Mouse (Mus musculus): ENCODE results near the gene Mcrip1. TPM values are rescaled to one million over a fixed set of nuclear protein-coding genes. Genes with fewer than 3 reads are reported as not detected.

The Mcrip1 gene
- polyA plus RNA-seq, 1 experiment from 2014 or later = 226 TPM

DNA sequence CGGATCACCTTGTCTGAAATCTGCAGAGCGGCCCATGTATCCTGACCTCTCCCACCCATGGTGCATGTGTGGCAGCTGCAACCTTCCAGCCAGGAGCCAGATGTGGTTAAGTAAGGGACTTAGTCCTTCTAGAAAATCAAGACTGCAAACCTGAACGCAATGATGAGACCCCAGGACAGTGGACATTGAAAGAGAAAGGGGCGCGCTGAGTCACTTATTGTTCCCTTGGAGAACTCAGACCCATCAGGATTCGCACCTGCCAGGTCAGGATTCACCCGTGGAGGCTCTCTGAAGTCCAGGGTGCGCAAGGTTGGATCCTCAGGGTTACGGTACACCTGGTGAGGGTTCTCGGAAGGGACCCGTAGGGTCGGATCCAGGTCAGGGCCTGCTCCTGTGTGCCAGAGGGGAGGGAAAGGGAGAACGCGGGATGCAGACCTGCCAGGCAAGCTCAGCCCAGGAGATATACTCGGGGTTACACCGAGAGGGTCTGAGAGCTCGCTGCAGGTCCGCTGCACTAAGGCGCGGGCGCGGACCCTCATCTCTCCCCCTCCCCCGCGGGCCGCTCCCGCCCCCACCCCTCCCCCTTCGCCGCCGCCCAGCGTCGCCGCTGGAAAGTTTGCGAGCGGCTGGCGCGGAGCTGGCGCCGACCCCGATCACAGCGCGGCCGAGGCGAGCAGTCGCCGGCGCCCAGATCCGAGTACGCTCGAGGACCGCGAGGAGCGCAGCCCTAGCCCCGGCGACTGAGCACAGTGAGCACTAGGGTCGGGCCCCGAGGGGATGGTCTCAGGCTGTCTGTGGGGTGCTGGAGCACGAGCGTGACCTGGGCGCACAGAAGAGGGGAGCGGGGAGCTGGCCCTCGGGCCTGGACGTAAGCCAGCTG lies 19.2 kb downstream of the Mcrip1 start, which contains the start of gene Gcgr:
TSS of gene Gcgr (plus strand) at position 615 of the 880 bp plus-strand sequence.
- peak; percentile 50 for DNase-seq (ENCODE audit: low spot score)
- peak within 1 kb of the TSS; percentile 63; the same call in 1 of the 2 replicates for H3K27ac ChIP-seq (replicated peaks)
- H3K27me3 ChIP-seq (ENCODE audit: low read depth, poor library complexity, severe bottlenecking) = peaks cover 65% of the 10 kb centered on the region

GRCm38 (mm10) chr11:120528903-120529302 lies 20.6 kb downstream of the Mcrip1 start:
- H3K9me3 ChIP-seq (replicated peaks) = no peaks in the 10 kb centered on the region
- no peak for DNase-seq (ENCODE audit: low spot score)
- no peak overlapping the region for H3K4me3 ChIP-seq
- no peak overlapping the region for H3K27ac ChIP-seq (replicated peaks)
- H3K27me3 ChIP-seq (ENCODE audit: low read depth, poor library complexity, severe bottlenecking) = peaks cover 61% of the 10 kb centered on the region
- H3K36me3 ChIP-seq = no peaks in the 10 kb centered on the region
- peaks cover 13% of the 10 kb centered on the region for H3K4me1 ChIP-seq
- 50% methylated on average over 4 of the region's 4 CpGs for WGBS

More for the DNA sequence above, 19.2 kb downstream of the Mcrip1 start, which contains the start of gene Gcgr:
- H3K36me3 ChIP-seq = no peaks in the 10 kb centered on the region
- whole genome bisulfite sequencing = 8% methylated on average over 62 of the region's 62 CpGs
- H3K4me3 ChIP-seq = peak within 1 kb of the TSS; percentile 50
- H3K9me3 ChIP-seq (replicated peaks) = no peaks in the 10 kb centered on the region
- H3K4me1 ChIP-seq = peaks cover 13% of the 10 kb centered on the region

- Histone ChIP-seq H3K4me3 (no peak overlapping the region), H3K27me3 (ENCODE audit: low read depth, poor library complexity, severe bottlenecking) (peaks cover 53% of the 10 kb centered on the region), H3K9me3 (replicated peaks) (no peaks in the 10 kb centered on the region), H3K27ac (replicated peaks) (no peak overlapping the region), H3K4me1 (peaks cover 13% of the 10 kb centered on the region), H3K36me3 (no peaks in the 10 kb centered on the region)
- DNase-seq (ENCODE audit: low spot score) = no peak
- 84% methylated on average over 9 of the region's 9 CpGs for WGBS
Observed at GRCm38 (mm10) chr11:120527690-120528354, 21.7 kb downstream of the Mcrip1 start.

GRCm38 (mm10) chr11:120525959-120526358 lies 23.6 kb downstream of the Mcrip1 start:
- Histone ChIP-seq H3K27me3 (ENCODE audit: low read depth, poor library complexity, severe bottlenecking) (peaks cover 35% of the 10 kb centered on the region), H3K4me3 (no peak overlapping the region), H3K27ac (replicated peaks) (no peak overlapping the region), H3K9me3 (replicated peaks) (no peaks in the 10 kb centered on the region), H3K36me3 (no peaks in the 10 kb centered on the region), H3K4me1 (peaks cover 9% of the 10 kb centered on the region)
- WGBS = 88% methylated on average over 2 of the region's 2 CpGs
- no peak for DNase-seq (ENCODE audit: low spot score)

- no peaks in the 10 kb centered on the region for H3K36me3 ChIP-seq
- no peak overlapping the region for H3K4me3 ChIP-seq
- H3K27ac ChIP-seq (replicated peaks) = no peak overlapping the region
- peaks cover under 1% of the 10 kb centered on the region; the same call in 1 of the 2 replicates for H3K27me3 ChIP-seq (ENCODE audit: low read depth, poor library complexity, severe bottlenecking)
- 90% methylated on average over 8 of the region's 8 CpGs for WGBS
- peaks cover 5% of the 10 kb centered on the region; the same call in 1 of the 2 replicates for H3K4me1 ChIP-seq
- DNase-seq (ENCODE audit: low spot score) = no peak
- H3K9me3 ChIP-seq (replicated peaks) = no peaks in the 10 kb centered on the region
Observed at GRCm38 (mm10) chr11:120522581-120522980, 26.9 kb downstream of the Mcrip1 start.

- peaks cover 5% of the 10 kb centered on the region; the same call in 1 of the 2 replicates for H3K4me1 ChIP-seq
- WGBS = 85% methylated on average over 5 of the region's 5 CpGs
Observed at GRCm38 (mm10) chr11:120520967-120521540, 28.5 kb downstream of the Mcrip1 start.

GRCm38 (mm10) chr11:120520498-120520897 lies 29.0 kb downstream of the Mcrip1 start:
- DNase-seq (ENCODE audit: low spot score) = no peak
- Histone ChIP-seq H3K27me3 (ENCODE audit: low read depth, poor library complexity, severe bottlenecking) (no peaks in the 10 kb centered on the region), H3K9me3 (replicated peaks) (no peaks in the 10 kb centered on the region), H3K4me1 (peaks cover 8% of the 10 kb centered on the region; the same call in 1 of the 2 replicates), H3K4me3 (no peak overlapping the region), H3K36me3 (no peaks in the 10 kb centered on the region), H3K27ac (replicated peaks) (no peak overlapping the region)
- WGBS = 77% methylated on average over 9 of the region's 9 CpGs

More at GRCm38 (mm10) chr11:120520967-120521540, 28.5 kb downstream of the Mcrip1 start:
- no peaks in the 10 kb centered on the region for H3K9me3 ChIP-seq (replicated peaks)
- DNase-seq (ENCODE audit: low spot score) = no peak
- no peaks in the 10 kb centered on the region for H3K36me3 ChIP-seq
- no peaks in the 10 kb centered on the region for H3K27me3 ChIP-seq (ENCODE audit: low read depth, poor library complexity, severe bottlenecking)
- H3K4me3 ChIP-seq = no peak overlapping the region
- no peak overlapping the region for H3K27ac ChIP-seq (replicated peaks)

DNA sequence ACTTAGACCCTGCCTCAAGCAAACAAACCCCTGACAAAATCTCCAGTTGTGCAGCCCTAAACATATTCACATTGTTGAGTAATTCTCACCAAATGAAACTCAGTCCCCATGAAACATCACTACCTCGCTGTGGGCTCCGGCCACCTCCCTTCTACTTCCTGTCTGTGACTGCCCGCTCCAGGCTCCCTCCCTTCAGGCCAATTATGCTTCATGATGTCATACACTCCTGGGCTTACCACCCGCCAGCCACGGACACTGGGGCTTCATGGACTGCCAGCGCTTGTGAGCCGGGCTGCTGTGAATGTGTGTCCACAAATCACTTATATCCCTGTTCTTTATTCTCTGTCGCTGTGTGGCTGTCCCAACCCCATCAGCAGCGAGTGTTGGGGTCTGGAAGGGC lies 29.8 kb downstream of the Mcrip1 start:
- H3K9me3 ChIP-seq (replicated peaks) = no peaks in the 10 kb centered on the region
- peaks cover 8% of the 10 kb centered on the region; the same call in 1 of the 2 replicates for H3K4me1 ChIP-seq
- H3K36me3 ChIP-seq = no peaks in the 10 kb centered on the region
- no peaks in the 10 kb centered on the region for H3K27me3 ChIP-seq (ENCODE audit: low read depth, poor library complexity, severe bottlenecking)
- H3K27ac ChIP-seq (replicated peaks) = no peak overlapping the region
- WGBS = 59% methylated on average over 9 of the region's 9 CpGs
- no peak for DNase-seq (ENCODE audit: low spot score)
- no peak overlapping the region for H3K4me3 ChIP-seq

DNA sequence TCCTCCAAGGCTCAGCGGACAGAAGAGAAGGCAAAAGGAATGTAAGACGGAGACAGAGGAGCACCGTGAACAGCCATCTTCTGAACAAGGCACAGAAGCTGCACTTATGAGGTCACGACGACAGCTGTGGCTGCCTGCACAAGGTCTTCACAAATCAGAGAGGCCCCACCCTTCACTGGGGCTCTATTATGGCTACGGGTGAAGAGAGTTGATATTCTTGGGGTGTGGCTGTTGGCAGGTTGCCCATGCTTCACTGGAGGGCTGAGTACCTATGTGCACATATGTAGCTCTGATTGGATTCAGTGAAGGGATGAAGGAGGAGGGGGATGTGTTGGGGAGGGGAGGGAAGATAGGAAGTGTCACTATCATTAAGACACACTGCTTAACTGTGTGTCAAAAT lies 31.0 kb downstream of the Mcrip1 start:
- no peak overlapping the region for H3K4me3 ChIP-seq
- H3K27ac ChIP-seq (replicated peaks) = no peak overlapping the region
- 87% methylated on average over 6 of the region's 6 CpGs for WGBS
- H3K27me3 ChIP-seq (ENCODE audit: low read depth, poor library complexity, severe bottlenecking) = no peaks in the 10 kb centered on the region
- DNase-seq (ENCODE audit: low spot score) = no peak
- H3K4me1 ChIP-seq = peaks cover 8% of the 10 kb centered on the region; the same call in 1 of the 2 replicates
- H3K9me3 ChIP-seq (replicated peaks) = no peaks in the 10 kb centered on the region
- no peaks in the 10 kb centered on the region for H3K36me3 ChIP-seq

DNA sequence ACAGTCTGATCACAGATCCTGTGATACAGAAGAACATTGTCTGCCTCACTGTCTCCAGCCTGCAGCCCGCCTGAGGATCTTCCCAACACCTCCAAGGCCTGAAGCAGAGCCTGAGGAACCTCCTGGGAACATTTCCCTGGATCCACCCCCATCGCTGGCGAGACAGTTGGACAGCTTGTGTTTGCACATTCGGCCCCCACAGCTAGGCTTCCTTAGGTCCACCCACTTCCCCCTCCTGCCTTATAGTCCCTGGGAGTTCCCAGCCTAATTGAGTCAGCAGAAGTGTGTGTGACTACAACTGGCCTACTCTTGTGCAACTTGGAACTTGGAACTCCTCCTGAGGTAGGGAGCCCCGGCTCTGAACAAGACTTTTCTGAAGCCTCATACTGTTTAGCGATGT lies 31.5 kb downstream of the Mcrip1 start:
- Histone ChIP-seq H3K9me3 (replicated peaks) (no peaks in the 10 kb centered on the region), H3K36me3 (no peaks in the 10 kb centered on the region), H3K4me3 (no peak overlapping the region), H3K27me3 (ENCODE audit: low read depth, poor library complexity, severe bottlenecking) (no peaks in the 10 kb centered on the region), H3K27ac (replicated peaks) (no peak overlapping the region), H3K4me1 (peaks cover 10% of the 10 kb centered on the region; the same call in 1 of the 2 replicates)
- DNase-seq (ENCODE audit: low spot score) = no peak
- 69% methylated on average over 6 of the region's 6 CpGs for WGBS

- peaks cover 11% of the 10 kb centered on the region; the same call in 1 of the 2 replicates for H3K4me1 ChIP-seq
- 73% methylated on average over 4 of the region's 4 CpGs for WGBS
Observed at GRCm38 (mm10) chr11:120517147-120517546, 32.4 kb downstream of the Mcrip1 start.

GRCm38 (mm10) chr11:120515611-120516010 lies 33.9 kb downstream of the Mcrip1 start:
- Histone ChIP-seq H3K27ac (replicated peaks) (no peak overlapping the region), H3K27me3 (ENCODE audit: low read depth, poor library complexity, severe bottlenecking) (peaks cover 5% of the 10 kb centered on the region), H3K36me3 (no peaks in the 10 kb centered on the region), H3K4me3 (peak overlapping the region; percentile 2), H3K9me3 (replicated peaks) (no peaks in the 10 kb centered on the region), H3K4me1 (peaks cover 18% of the 10 kb centered on the region)
- peak; percentile 88 for DNase-seq (ENCODE audit: low spot score)
- 18% methylated on average over 17 of the region's 17 CpGs for WGBS

More at GRCm38 (mm10) chr11:120517147-120517546, 32.4 kb downstream of the Mcrip1 start:
- Histone ChIP-seq H3K36me3 (no peaks in the 10 kb centered on the region), H3K9me3 (replicated peaks) (no peaks in the 10 kb centered on the region), H3K27ac (replicated peaks) (no peak overlapping the region), H3K27me3 (ENCODE audit: low read depth, poor library complexity, severe bottlenecking) (no peaks in the 10 kb centered on the region), H3K4me3 (no peak overlapping the region)
- DNase-seq (ENCODE audit: low spot score) = no peak

Data from midbrain, embryonic 10.5 days (tissue).